ENCODE assay signal across 1 mouse cellular context in genomic region chr13:21172241-21173027, GRCm38 (mm10).
TF ChIP-seq lines count a peak whose summit lies in the region.

No protein-coding gene starts in this region.

TF ChIP-seq in CH12.LX, 34 proteins besides CTCF, POLR2A, EP300 and RAD21:
- peak; percentile 100 for TF ChIP-seq TBP (conservative IDR thresholded peaks at IDR 0.05; ENCODE audit: low read depth, low read length)
- no peak for TF ChIP-seq USF2 (conservative IDR thresholded peaks at IDR 0.05; ENCODE audit: low read depth, low read length)
- TF ChIP-seq E2F4 (IDR thresholded peaks at IDR 0.05; ENCODE audit: insufficient replicate concordance, low read depth, low read length), result peak; percentile 86; the same call in 1 of the 2 replicates
- TF ChIP-seq IRF4 (IDR thresholded peaks at IDR 0.05; ENCODE audit: low read depth, low read length), result no peak
- TF ChIP-seq ELF1 (IDR thresholded peaks at IDR 0.05; ENCODE audit: low read depth, low read length), result peak; percentile 95
- no peak for TF ChIP-seq ZC3H11A (IDR thresholded peaks at IDR 0.05; ENCODE audit: low read depth, low read length)
- TF ChIP-seq ZNF384 (IDR thresholded peaks at IDR 0.05; ENCODE audit: low read depth, low read length), result peak; percentile 89
- peak; percentile 68 for TF ChIP-seq NRF1 (IDR thresholded peaks at IDR 0.05; ENCODE audit: low read depth, low read length)
- TF ChIP-seq CHD1 (IDR thresholded peaks at IDR 0.05; ENCODE audit: low read depth, low read length), result no peak
- TF ChIP-seq KAT2A (IDR thresholded peaks at IDR 0.05; ENCODE audit: insufficient replicate concordance, low read length), result peak; percentile 74; the same call in 1 of the 2 replicates
- no peak for TF ChIP-seq JUN (IDR thresholded peaks at IDR 0.05; ENCODE audit: insufficient read depth, low read depth, low read length)
- TF ChIP-seq MAZ (IDR thresholded peaks at IDR 0.05; ENCODE audit: low read depth, low read length), result no peak
- peak; percentile 96 for TF ChIP-seq MAFK (IDR thresholded peaks at IDR 0.05; ENCODE audit: insufficient replicate concordance, low read length)
